Mouse (Mus musculus) cerebellum, postnatal 10 days (tissue): ENCODE data around the gene Gprc5c.
A peak's percentile ranks its signal among the peaks of the same experiment; 100 is the strongest.

Experiments used
- DNase-seq, 2 experiments: peaks; one replicate each; pipeline ENCODE4 v3.0.0; 2021; ENCODE audit warnings: mixed read lengths in 2 of 2

Gene Gprc5c

GRCm38 (mm10) chr11:114869787-114870186 is 18.8 kb downstream of the Gprc5c start:
- no peak for DNase-seq

GRCm38 (mm10) chr11:114871540-114871939 is 20.6 kb downstream of the Gprc5c start:
- no peak for DNase-seq

DNA sequence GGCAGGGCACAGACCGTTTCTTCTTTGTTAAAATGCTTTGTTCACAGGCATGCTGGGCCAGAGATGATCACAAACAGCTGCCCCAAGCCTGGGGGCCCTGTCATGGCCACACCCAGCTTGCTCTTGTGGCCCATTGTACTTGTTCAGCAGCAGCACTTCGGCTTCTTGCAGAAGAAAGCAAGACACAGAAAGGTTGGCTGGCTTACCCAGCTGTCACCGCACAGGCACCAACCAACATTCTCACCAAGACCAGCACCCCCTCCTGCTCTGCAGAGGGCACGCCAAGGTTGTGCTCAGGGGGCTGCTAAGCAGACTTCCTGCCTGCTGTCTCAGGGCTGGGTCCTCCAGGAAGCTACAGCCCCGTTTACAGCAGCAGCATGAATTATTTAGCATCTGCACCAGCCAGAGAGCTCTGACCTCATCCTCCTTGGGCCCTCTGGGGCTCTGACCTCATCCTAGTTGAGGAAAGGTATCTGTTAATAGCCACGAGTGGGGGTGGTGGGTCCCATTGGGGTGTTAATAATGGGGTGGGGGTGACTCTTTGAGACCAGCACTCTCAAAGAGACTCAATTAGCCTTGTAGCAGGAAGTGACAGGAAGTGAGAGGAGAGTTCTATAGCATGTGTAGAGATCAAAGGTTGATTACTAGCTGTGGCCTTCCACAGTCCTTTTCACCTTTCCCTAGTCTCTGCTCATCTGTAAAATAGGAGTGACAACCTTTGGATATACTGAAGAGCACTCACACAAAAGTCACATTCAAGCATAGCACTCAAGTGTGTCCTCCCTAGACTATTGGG is 22.3 kb downstream of the Gprc5c start:
- no peak for DNase-seq

- DNase-seq = no peak
These were observed 23.5 kb downstream of the Gprc5c start for GRCm38 (mm10) chr11:114874226-114875145.

- peak in 1 of 2 experiments; percentile 52 for DNase-seq
These were observed 24.4 kb downstream of the Gprc5c start for GRCm38 (mm10) chr11:114875301-114875801.

DNA sequence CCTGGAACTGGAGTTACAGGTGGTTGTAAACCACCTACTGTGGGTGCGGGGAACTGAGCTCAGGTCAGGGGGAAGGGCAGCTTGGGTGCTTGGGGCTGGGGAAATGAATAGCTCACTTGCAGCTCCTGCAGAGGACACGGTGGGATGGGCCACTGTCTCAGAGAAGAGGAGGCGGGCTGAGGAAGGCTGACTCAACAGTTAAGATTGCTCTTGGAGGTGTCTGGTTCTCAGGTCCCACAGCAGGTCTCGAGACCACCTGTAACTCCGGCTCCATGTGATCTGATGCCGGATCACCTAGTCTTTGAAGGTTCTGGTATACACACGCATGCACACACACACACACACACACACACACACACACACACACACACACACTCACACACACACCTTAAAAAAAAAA is 25.2 kb downstream of the Gprc5c start:
- no peak for DNase-seq

DNA sequence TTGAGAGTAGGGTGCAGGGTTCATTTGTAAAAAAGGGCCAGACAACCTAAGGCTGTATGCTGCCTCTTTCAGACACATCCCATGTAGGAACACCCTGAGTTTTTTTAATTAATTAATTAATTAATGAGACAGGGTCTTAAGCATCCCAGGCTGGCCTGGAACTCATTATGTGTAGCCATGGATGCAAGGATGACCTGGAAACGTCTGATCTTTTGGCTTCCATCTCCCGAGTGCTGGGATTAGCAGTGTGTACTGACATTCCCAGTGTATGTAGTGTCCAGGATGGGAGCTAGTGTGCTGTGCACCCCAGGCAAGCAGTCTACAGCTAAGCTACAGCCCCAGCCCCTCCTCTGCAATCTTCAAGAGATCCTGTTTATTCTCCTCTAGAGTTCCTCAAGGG is 25.7 kb downstream of the Gprc5c start:
- no peak for DNase-seq

DNA sequence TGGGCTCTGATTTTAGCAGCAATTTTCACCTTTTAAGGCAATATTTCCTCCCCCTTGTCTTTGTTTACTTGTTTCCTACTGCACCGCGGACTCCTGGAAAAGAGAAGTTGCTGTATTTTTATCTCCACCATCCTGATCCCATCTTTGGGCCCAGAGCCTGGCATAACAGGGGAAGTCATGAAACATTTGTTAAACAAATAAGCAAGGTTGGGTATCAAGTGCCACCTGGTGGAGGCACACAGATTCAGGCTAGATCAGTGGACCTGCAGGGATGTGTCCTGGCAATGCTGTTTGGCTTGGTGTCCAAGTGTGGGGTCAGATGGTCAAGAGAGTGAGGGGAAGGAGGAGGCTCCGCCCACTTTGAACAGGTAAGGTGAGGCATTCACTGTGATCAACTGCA is 26.2 kb downstream of the Gprc5c start:
- peak; percentile 85 to 86 for DNase-seq

DNA sequence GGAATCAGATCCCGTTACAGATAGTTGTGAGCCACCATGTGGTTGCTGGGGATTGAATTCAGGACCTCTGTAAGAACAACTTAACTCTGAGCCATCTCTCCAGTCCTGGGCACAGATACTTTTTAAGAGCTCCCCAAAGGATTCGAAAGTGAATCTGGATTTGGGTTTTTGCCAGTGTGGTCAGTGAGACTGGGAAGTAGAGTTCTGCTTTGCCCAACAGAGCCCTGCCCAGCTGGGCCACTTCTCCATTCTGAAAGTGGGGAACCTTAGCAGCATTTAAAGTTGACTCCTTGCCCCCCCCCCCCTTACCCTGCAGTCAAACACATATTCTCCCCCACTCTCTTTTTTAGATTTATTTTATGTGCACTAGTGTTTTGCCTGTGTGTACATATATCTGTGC is 28.7 kb downstream of the Gprc5c start:
- no peak for DNase-seq

DNA sequence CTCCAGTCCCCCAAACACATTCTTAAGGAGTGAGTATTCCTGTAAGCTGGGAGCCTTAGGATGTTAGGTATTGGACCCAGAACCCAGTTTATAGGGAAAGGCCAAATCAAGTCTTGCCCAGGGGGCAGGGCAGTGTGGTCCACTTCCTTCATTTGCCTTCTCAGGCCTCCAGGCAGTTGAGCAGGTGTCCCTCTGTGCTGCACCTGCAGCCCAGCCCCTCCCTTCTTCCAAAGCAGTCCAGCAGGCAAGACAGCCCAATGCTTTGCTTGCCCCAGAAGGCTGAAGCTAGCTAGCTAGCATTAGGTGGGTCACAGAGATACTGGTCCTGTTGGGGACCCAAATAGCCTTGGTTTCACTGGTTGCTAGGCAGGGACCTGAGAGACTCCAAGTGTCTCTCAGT is 29.2 kb downstream of the Gprc5c start:
- DNase-seq = no peak

DNA sequence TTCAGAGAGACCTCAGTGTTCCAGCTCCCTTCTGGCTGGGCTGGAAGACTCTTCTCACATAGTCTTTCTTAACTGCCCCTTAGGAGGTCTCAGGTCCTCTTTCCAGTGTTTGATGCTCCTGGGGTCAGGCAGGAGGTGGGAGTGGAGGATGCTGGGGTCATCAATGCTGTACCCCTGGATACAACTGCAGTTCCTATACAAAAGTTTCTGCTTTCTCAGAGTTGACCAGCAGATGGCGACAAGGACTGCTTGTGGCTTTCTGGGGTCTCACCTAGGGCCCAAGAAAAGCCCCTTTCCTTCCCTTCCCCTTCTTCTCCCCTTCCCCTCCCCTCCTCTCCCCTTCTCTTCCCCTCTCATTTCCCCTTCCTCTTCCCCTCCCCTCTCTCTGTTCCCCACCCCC is 29.6 kb downstream of the Gprc5c start:
- DNase-seq = peak; percentile 80 to 84

- no peak for DNase-seq
These were observed 32.4 kb downstream of the Gprc5c start for GRCm38 (mm10) chr11:114883251-114883789.

DNA sequence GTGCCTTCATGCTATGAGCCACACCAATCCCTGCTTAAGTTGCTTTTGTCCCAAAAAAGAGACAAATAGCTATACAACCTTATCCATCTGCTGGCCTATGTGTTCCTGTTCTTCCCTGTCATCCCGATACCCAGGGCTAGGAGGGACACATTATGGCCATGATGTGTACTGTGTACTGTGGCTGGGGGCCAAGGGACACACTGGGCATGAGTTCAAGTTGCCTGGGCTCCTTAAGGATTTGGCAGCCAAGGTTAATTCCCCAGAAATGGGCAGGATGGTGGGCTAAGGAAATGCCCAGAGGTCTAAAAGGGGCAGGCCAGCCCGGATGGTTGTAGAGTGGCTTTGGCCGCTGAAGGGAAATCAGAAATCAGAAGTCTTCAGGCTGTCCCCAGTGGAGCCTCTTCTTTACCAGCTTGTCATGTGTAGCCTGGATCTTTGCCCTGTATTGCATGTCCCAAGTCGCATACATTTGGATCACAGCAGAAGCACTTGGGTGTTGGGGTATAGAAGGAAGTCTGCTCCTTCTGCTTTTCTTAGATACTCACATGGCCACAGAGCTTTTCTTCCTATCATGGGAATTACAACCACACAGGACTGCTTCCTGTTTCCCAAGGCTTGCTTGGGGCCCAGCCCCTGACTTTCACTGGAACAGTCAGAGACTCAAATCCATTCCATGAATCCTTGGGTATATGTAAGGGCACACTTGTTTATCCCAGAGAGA is 33.6 kb downstream of the Gprc5c start:
- peak; percentile 84 to 86 for DNase-seq

DNA sequence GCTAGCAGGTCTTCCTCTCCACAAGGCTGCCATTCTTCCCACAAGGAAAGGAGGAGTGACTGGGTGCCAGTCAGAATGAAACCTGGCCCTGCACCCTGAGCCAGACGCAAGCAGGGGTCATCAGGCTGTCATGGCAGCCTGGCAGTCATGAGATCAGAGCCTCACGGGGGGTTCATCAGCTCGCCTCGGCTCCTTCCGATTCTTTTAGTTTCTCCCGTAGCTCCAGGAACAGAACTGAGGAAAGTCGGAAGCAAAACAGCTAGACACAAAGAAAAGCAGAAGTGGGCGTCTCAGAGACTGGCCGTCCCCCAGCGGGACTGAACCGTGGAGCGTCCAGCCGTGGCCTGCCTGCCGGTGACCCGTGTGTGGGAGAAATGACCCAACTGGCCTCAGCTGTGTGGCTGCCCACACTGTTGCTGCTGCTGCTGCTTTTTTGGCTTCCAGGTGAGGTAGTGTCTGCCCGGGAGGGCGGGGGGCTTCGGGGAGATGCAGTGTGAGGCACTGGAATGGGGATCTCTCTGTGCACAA is 39.1 kb downstream of the Gprc5c start, which contains the start of gene Cd300a:
TSS of gene Cd300a (plus strand) at position 51 of the 528 bp plus-strand sequence.
- DNase-seq = no peak

DNA sequence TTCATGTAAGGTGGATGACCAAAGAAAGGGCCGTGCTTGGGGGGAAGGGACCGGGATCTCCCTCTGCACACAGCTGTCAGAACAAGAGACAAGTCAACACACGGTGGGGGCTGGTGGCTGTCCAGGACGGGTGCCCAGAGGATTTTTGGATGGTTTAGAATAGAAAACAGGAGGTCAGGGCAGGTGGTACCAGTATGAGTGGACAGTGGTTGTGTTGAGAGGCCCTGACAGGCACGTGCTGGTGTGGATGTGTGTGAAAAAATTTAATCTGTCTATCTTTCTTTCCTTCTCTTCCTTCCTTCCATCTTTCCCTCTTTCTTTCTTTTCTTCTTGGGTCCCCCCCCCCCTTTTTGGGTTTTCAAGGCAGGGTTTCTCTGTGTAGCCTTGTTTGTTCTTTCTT is 39.6 kb downstream of the Gprc5c start:
- DNase-seq = no peak

DNA sequence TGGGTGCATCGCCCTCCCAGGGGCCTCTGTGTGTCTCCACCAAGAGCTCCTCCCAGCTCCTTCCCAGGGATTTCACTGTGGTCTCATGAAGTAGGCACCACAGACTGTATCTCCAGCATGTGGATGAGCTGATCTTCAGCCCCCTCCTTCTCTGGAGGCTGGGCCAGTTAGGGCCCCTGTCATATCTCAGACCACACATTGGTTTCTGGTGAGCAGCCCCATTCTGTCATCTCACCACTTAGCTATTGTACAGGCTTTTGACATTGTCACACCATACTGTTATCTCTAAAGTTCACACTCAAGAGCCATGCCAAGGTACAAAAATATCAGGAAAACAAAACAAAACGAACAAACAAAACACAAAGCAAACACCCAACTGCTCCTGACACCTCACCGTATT is 45.1 kb downstream of the Gprc5c start:
- no peak for DNase-seq

GRCm38 (mm10) chr11:114898026-114898425 is 47.1 kb downstream of the Gprc5c start:
- DNase-seq = no peak

- DNase-seq = no peak
These were observed 52.3 kb downstream of the Gprc5c start for GRCm38 (mm10) chr11:114903224-114903623.

- DNase-seq = no peak
These were observed 56.6 kb downstream of the Gprc5c start for GRCm38 (mm10) chr11:114907567-114907966.

DNA sequence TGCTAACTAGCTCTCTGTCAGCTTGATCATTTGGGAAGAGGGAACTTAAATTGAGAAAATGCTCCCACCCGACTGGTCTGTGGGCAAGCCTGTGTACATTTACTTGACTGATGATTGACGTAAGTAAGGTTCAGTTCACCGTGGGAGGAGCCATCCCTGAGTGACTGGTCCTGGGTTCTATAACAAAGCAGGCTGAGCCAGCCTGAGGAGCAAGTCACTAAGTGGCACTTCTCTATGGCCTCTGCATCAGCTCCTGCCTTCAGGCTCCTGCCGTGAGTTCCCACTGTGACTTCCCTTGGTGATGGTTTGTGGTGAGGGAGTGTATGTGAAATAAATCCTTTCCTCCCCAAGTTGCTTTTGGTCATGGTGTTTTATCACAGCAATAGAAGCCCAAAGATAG is 57.1 kb downstream of the Gprc5c start:
- no peak for DNase-seq

GRCm38 (mm10) chr11:114909538-114909937 is 58.6 kb downstream of the Gprc5c start:
- DNase-seq = peak in 1 of 2 experiments; percentile 42

DNA sequence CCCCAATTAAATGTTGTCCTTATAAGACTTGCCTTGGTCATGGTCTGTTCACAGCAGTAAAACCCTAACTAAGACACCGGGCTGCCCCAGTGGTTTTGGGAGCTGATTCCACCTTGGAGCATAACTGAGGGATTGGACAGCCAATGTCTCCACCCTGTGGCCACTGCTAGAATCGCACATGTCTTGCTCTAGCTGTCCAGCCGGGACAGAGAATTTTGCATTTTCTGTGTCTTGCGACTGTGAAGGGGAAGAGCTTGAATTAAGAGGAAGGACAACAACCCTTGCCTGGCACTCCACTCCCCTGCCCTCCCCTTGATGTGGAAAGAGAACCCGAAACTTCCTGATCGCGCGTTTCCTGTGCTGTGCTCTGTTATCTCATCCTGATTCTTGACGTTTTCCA is 61.9 kb downstream of the Gprc5c start:
- DNase-seq = peak; percentile 91 to 93
